Mouse (Mus musculus) 3T3-L1 (cell line): ENCODE data around the gene Tlr6.

Experiments used
- DNase-seq: peaks from one replicate; pipeline ENCODE4 v3.0.0-alpha.2; 2015; ENCODE audit warnings: low read depth, low spot score

Tlr6 gene

GRCm38 (mm10) chr5:64959843-64960230 is at the start of gene Tlr6:
Tlr6 (minus strand) TSS chr5:64960097.
- peak; percentile 78 for DNase-seq

GRCm38 (mm10) chr5:65006011-65006491 is 46.2 kb upstream of the Tlr6 start:
- no peak for DNase-seq

GRCm38 (mm10) chr5:65005251-65005650 is 45.4 kb upstream of the Tlr6 start:
- no peak for DNase-seq

DNA sequence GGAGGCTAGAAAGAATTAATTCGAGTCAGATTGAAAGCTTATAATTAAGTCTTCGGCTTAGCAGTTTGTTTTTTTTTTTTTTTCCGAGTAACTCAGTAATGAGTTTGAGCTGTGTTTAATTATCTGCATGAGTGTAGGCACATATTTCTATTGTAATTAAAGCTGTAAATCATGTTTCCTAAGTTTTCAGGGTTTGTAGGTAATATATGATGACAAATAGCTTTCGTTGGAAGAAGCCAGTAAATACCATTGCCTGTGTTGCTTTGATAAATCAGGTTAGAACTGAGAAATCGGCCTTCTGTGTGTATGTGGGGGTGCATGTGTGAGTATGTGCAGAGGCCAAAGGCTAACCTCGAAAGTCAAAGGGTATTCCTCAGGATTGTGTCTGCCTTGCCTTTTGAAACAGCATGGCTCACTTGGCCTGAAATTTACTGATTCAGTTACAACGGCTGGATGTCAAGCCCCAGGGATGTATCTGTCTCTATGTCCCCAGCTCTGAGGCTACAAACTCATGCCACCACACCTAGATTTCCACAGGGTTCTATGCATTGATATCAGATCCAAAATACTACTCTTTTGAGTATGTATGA is 44.1 kb upstream of the Tlr6 start:
- no peak for DNase-seq

DNA sequence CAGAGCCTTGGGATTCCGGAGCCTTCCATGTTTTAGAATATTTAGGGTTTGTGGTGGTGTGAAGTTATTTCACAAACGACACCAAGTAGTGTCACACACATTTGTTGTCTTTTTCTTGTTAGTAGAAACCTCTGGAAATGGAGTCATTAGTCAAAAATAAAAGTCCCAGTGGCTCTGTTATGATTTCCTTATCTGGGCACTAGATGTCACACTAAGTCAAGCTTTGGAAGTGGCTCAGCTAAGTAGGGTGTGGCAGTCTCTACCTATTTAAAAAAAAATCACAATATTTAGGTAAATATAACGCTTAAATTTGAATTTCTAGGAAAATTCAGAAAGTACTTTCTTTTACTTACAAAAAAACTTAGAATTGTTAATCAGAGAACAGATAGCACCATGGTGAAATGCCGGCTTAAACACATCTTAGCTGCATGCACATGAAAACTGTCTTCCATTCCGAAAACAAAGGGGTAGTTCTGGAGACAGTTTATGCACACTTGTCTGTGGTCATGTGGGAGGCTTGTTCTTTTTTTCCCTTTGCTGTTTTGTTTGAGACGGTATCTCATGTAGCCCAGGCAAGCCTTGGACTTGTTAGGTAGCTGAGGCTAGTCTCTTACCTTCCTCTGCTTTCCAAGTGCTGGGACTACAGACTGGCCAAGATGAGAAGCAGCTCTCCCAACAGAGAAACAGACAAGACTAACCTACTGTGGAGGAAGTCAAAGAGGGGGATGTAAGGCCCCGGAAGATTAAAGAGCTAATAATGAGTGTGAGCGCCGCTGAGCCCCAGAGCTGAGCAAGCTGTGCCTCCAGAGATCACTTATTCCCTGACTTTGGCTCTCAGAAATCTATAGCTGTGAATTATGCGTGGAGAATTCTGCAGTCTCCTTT is 43.3 kb upstream of the Tlr6 start:
- DNase-seq = peak; percentile 36

GRCm38 (mm10) chr5:64995408-64995807 is 35.5 kb upstream of the Tlr6 start:
- no peak for DNase-seq

DNA sequence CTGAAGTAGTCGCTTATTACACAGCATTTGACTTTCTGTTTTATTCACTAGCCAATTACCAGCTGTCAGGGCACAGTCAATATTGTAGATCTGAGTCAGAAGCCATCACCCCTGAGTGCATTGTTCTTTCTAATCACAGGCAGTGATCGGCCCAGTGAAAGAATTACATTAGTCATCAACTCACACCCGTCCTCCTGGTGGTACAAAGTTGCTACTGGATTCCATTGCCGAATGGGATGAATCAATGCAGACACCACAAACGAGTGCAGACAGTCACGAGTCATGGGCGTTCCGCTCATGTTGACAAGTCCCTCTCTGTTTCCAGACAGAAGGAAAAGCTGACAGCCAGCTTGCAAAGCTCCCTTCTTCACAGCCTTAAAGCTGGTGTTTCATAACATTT is 32.6 kb upstream of the Tlr6 start:
- peak; percentile 91 for DNase-seq

DNA sequence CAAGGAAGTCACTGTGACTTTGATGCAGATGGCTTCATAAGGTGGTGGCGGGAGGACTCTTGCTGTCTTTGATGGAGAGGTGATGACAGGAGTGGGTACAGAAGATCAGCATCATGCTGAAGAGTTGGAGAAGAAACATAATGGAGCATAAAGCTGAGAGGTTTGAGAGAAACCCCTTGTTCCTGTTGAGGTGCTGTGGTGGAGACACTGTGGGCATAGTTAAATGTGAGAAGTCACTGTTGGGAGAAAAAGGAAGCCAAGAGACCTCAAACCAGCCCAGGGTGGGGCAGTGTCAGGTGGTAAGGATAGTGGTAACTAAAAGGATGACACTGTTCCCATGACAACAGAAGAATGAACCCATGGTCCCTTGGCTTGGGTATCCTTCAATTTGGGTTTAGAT is 30.0 kb upstream of the Tlr6 start:
- DNase-seq = no peak

DNA sequence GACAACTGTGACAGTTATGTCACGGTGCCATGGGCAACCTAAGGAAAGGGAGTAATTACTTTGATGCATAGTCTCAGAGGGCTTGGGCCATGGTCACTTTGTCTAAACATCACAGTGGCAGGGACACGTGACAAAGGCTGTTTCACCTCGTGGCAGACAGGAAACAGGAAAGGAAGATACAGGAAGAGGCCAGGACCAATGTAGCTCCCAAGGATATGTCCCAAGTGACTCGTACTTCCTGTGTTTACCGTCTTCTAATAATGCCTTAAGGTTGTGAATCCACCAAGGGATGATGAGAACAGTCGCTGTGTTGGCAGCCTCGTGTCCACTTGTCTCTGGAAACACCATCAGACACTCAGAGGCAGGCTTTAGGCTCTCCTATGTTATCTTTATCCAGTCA is 26.1 kb upstream of the Tlr6 start:
- DNase-seq = no peak

DNA sequence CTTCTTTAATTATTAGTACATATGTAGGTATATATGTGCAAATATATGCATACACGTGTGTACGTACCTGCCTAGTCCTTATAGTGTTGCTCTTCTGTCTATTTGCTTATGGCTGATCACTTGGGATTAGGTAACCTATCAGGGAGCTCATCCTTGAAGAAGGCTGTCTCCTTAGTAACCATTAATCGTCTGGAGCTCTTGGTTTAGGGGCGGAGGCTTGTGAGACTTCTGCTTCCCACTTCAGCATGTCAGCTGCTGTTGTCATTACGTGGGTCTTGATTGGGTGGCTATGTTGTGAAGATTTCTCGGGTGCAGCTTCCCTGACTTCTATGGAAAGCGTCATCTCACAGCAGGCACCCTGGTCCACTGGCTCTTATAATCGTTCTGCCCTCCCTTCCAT is 17.2 kb upstream of the Tlr6 start:
- no peak for DNase-seq

GRCm38 (mm10) chr5:64975121-64975520 is 15.2 kb upstream of the Tlr6 start:
- DNase-seq = no peak

- DNase-seq = peak; percentile 52
Observed at GRCm38 (mm10) chr5:64969861-64970771, 10.2 kb upstream of the Tlr6 start, which contains the start of gene Fam114a1. Fam114a1 (plus strand) TSS chr5:64970071.

- DNase-seq = peak; percentile 80
Observed at GRCm38 (mm10) chr5:64968961-64969860, 9.3 kb upstream of the Tlr6 start.

- no peak for DNase-seq
Observed at GRCm38 (mm10) chr5:64963735-64964134, 3.8 kb upstream of the Tlr6 start.

DNA sequence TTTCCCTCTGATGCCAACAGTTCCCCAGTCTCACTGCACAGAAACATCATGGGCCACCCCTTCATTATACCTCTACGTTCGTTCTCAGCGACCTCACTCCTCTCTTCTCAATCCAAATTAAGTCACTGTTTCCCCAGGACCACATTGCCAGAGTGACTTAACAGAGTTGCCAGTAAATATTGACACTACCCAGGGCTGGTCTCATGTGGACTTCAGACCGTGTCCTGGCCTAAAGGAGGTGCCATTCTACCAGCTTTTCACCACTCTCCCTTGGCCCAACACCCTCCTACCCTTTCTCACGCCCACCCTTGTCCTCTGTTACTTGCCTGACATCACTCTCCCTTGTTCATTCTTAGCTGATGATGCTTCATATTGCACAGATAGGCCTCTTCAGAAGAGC is 3.4 kb upstream of the Tlr6 start:
- DNase-seq = no peak

DNA sequence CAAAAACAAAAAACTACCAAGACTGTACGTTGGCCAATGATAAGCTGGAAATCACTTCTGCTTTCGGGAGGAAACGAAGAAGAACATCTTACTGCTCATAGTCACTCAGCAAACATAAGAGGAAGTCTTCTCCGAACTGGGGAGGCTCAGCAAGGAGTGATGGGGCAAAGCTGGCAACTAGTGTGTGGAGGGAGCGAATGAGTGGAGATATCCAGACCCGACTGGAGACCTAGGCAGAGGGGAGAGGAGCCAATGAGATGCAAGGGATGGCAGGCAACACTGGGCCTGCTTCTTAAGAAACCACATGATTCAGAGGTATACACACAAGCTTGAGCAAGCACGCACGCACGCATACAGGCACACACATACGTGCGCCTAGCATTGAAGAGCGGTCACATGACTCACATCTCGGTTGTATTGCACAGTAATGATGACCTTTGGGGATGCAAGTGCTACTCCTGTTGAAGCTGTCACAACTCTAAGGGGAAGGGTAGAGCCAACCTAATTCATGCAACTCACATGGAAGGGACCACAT is 1.0 kb upstream of the Tlr6 start:
- no peak for DNase-seq

DNA sequence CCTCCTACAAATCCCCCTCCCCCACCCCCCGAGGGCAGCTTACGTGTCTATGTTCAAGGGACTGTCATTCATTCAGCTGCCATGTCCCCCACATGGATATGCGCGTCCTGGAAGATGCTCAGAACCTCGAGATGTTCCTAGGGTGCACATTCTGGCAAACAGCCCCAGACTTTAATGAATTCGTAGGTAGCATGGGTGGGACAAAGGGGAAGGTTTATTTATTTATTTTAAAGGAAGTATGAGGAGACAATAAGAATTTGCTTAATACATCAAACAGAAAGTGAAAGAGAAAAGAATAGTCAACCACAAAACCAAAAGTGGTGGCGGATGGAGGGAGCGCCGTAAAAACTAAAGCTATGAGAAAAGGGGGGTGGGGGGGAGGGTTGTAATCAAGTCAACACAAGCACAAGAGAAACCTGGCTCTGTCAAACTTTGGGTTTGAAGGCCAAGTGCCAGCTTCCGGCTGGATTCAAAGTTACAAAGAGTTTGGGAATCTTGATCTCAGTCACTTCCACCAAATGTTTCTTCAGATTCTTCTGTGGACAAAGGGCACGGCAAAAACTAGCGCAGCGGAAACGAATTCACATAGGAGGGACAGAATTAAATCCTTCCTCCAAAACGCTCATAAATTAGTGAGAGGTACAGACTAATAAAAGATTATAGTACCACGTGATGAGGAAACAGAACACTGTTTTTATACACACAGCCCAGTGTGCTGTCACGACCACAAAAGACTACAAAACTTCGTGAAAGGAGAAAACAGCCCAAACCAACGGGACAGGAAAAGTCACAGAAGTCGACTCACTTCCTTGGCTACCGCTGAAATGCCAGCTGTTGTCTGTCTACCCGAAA is 680 bp downstream of the Tlr6 start:
- peak; percentile 33 for DNase-seq

DNA sequence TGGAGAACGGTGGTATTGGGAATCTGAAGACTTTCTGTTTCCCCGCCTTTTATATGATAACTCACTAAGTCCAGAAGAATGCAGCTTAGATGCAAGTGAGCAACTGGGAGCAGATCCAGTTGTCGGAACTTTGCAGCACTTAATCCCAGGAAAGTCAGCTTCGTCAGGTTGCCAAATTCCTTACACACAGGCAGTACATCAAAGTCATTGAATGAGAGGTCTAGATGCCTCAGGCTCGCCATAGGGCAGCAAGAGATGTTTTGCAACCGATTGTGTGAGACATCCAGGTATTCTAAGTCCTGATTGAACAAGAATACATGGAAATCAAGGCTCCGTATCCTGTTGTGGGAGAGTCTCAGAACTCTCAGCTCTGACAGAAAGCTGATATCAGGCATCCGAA is 5.0 kb downstream of the Tlr6 start:
- DNase-seq = no peak

- DNase-seq = no peak
Observed at GRCm38 (mm10) chr5:64951486-64951885, 8.4 kb downstream of the Tlr6 start.

DNA sequence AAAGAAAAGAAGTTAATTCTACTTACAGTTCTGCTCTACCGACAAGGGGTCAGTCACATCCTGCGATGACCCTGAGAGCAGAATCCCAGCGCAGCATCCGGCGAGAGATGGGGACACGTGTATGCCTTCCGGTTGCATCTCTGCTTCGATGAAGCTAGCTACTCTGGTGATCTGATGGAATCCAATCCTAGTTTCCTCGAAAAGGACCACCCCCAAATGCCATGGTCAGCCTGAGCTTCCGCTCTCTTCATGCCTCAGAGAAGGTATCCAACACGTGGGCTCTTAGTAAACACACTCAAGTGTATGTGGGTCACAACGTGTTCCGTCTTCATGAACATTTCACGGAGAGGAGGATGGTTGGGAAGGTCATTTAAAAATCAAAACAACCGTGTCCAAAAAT is 27.1 kb downstream of the Tlr6 start:
- DNase-seq = no peak
